Mouse (Mus musculus) heart, adult 2 months (tissue): ENCODE results near the gene Gm20388.

ENCODE experiments used
- CTCF ChIP-seq: fragments of 200-600 bp; IDR thresholded peaks from 2 replicates; pipeline ENCODE4 v1.8.1; 2022; ENCODE audit warnings: antibody characterized with exemption, mild to moderate bottlenecking, moderate library complexity
- EP300 ChIP-seq: fragments of 200-500 bp; IDR thresholded peaks from 2 replicates; pipeline ENCODE4 v1.6.1; 2011; ENCODE audit warnings: low read depth, low read length, control low read depth; ENCODE audit not compliant: insufficient read depth
- POLR2A ChIP-seq: fragments of 200-500 bp; IDR thresholded peaks from 2 replicates; pipeline ENCODE4 v1.6.1; 2011; ENCODE audit warnings: mild to moderate bottlenecking, low read depth, low read length, control low read depth; ENCODE audit not compliant: insufficient read depth

DNA sequence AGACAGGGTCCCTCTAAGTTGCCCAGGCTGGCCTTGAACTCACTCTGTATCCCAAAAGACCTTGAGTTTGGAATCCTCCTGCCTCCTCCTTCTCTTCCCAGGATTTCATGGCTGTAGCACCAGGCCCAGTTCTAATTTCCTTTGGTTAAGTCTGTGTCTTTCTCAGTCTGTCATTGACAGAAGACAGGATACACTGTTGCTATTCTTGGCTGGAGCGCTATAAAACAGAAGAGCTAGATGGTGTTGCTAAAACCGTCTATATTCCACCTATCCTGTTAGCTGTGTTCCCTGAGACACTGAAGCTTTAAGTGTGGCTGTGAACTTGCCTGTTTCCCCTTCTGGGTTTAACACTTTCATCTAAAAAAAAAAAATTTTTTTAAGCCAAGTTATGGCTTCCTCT lies 4301.5 kb downstream of the Gm20388 start:
- TF ChIP-seq CTCF (no peak), EP300 (no peak), POLR2A (no peak)
